Mouse (Mus musculus): ENCODE measurements at regions not wholly inside any gene's neighbourhood (a gene's known extent, or its start where the extent isn't known, plus 50 kb on each side); places are given as distances from the start of the nearest gene placed in this dataset.

GRCm38 (mm10) chr14:106190721-106191120, 84.7 kb downstream of the Trim52 start:
- DNase-seq (ENCODE audit: low spot score in 2 of 2): no peak

- no peak for DNase-seq (ENCODE audit: low spot score in 2 of 2)
Measured at GRCm38 (mm10) chr14:106193583-106193982, 87.6 kb downstream of the Trim52 start.

GRCm38 (mm10) chr14:106194104-106194503, 88.1 kb downstream of the Trim52 start:
- DNase-seq (ENCODE audit: low spot score in 2 of 2): no peak

GRCm38 (mm10) chr14:106197826-106198225, 91.8 kb downstream of the Trim52 start:
- no peak for DNase-seq (ENCODE audit: low spot score in 2 of 2)

GRCm38 (mm10) chr14:106199109-106199508, 93.1 kb downstream of the Trim52 start:
- DNase-seq (ENCODE audit: low spot score in 2 of 2): no peak

GRCm38 (mm10) chr14:106199536-106200319, 93.7 kb downstream of the Trim52 start:
- no peak for DNase-seq (ENCODE audit: low spot score in 2 of 2)

- DNase-seq (ENCODE audit: low spot score in 2 of 2): no peak
Measured at GRCm38 (mm10) chr14:106211062-106211461, 105.1 kb downstream of the Trim52 start.

GRCm38 (mm10) chr14:106217681-106218080, 111.7 kb downstream of the Trim52 start:
- no peak for DNase-seq (ENCODE audit: low spot score in 2 of 2)

- no peak for DNase-seq (ENCODE audit: low spot score in 2 of 2)
Measured at GRCm38 (mm10) chr14:106219293-106219797, 113.3 kb downstream of the Trim52 start.

GRCm38 (mm10) chr14:106225401-106225800, 119.4 kb downstream of the Trim52 start:
- no peak for DNase-seq (ENCODE audit: low spot score in 2 of 2)

GRCm38 (mm10) chr14:106241721-106242405, 135.9 kb downstream of the Trim52 start:
- no peak for DNase-seq (ENCODE audit: low spot score in 2 of 2)

GRCm38 (mm10) chr14:106259396-106260108, 153.6 kb downstream of the Trim52 start:
- DNase-seq (ENCODE audit: low spot score in 2 of 2): no peak

GRCm38 (mm10) chr14:106265290-106265689, 159.3 kb downstream of the Trim52 start:
- DNase-seq (ENCODE audit: low spot score in 2 of 2): no peak

GRCm38 (mm10) chr14:106267679-106268561, 161.9 kb downstream of the Trim52 start:
- no peak for DNase-seq (ENCODE audit: low spot score in 2 of 2)

GRCm38 (mm10) chr14:106269680-106270079, 163.7 kb downstream of the Trim52 start:
- DNase-seq (ENCODE audit: low spot score in 2 of 2): no peak

- DNase-seq (ENCODE audit: low spot score in 2 of 2): no peak
Measured at GRCm38 (mm10) chr14:106313558-106313957, 207.6 kb downstream of the Trim52 start.

- no peak for DNase-seq (ENCODE audit: low spot score in 2 of 2)
Measured at GRCm38 (mm10) chr14:106314079-106314551, 208.1 kb downstream of the Trim52 start.

- DNase-seq (ENCODE audit: low spot score in 2 of 2): no peak
Measured at GRCm38 (mm10) chr14:106318767-106319166, 212.8 kb downstream of the Trim52 start.

GRCm38 (mm10) chr14:106327653-106328283, 221.8 kb downstream of the Trim52 start:
- no peak for DNase-seq (ENCODE audit: low spot score in 2 of 2)

- DNase-seq (ENCODE audit: low spot score in 2 of 2): no peak
Measured at GRCm38 (mm10) chr14:106364767-106365623, 259.0 kb downstream of the Trim52 start.

All from right cerebral cortex, postnatal 36 days (tissue).